Mouse (Mus musculus) E14TG2a.4 (cell line): ENCODE measurements at regions not wholly inside any gene's neighbourhood (a gene's known extent, or its start where the extent isn't known, plus 50 kb on each side); places are given as distances from the start of the nearest gene placed in this dataset.

Source experiments
- CTCF ChIP-seq: conservative IDR thresholded peaks from 2 replicates; pipeline ENCODE4 v1.5.1; 2014; ENCODE audit warnings: low read length
- NANOG ChIP-seq: IDR thresholded peaks from 2 replicates; pipeline ENCODE4 v1.6.1; 2014; ENCODE audit warnings: borderline replicate concordance, low read length, mixed read lengths

DNA sequence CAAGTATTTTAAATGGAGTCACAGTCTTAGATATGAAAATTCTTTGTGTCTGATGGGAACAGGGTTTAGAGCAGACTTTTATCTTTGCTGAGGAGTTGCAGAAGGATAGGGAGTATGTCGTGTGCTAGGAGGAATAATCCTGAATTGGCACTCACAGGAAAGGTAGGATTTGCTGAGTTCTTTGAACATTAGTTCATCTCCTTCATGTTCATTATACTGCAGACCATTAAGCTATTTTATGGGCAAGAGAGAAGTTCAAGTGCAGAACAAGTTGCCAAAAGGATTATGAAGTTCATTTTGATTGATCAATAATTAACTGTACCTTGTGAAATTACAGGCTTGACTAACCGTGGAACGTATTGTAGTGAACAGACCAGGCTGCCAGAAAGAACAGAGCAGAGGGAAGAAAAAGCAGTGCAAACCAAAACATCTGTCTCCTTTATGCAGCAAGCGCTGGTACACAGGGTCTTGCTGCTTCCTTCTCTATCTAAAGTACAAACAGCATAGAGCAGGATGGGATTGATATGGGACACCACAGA lies 839.7 kb upstream of the Zeb2 start:
- TF ChIP-seq CTCF (no peak), NANOG (no peak)
